Mouse (Mus musculus): ENCODE results near the gene Gtf2f1.
"Not testable (repeated sequence)": the region's sequence is repeated elsewhere in the genome, so short reads cannot be mapped to it uniquely, and the experiment has no call there.

The Gtf2f1 gene

GRCm38 (mm10) chr17:57011236-57012141, at the start of gene Gtf2f1, which contains the start of gene Gm17949:
Gene Gtf2f1 (minus strand): TSS chr17:57011288.
Gene Gm17949 (plus strand): TSS chr17:57011469.
- in situ Hi-C loops (cut with MboI): no loop called here

DNA sequence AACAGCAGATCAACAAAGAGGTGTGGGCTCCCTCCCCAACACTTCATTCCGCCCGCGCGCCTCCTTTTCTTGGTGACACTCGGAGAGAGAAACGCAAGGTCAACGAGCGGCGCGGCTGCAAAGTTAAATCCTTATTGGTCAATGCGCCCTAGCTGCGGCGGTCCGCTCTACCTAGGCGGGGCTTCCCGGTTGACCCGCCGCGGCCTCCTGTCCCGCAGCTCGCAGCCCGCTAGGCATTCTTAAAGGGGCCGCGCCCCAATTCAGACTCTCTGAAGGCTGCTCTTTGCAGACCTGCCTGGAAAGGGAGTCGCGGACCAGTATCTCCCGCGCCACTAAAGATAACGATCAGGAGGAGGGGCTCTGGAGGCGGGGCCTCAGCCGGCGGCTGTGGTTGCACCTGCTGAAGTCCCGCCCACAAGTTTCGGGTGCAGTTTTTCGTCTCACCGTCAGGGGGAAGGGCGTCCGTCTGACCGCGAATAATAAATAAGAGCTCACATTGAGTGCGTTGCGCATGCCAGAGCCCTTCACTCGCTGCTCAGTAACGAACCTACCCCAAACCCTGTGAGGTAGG, 49.2 kb upstream of the Gtf2f1 start:
- in situ Hi-C loops (cut with MboI): no loop called here

- in situ Hi-C loops (cut with MboI): no loop called here
Observed at GRCm38 (mm10) chr17:57059486-57059977, 48.4 kb upstream of the Gtf2f1 start, which contains the start of gene Slc25a23. Gene Slc25a23 (minus strand): TSS chr17:57059863.

DNA sequence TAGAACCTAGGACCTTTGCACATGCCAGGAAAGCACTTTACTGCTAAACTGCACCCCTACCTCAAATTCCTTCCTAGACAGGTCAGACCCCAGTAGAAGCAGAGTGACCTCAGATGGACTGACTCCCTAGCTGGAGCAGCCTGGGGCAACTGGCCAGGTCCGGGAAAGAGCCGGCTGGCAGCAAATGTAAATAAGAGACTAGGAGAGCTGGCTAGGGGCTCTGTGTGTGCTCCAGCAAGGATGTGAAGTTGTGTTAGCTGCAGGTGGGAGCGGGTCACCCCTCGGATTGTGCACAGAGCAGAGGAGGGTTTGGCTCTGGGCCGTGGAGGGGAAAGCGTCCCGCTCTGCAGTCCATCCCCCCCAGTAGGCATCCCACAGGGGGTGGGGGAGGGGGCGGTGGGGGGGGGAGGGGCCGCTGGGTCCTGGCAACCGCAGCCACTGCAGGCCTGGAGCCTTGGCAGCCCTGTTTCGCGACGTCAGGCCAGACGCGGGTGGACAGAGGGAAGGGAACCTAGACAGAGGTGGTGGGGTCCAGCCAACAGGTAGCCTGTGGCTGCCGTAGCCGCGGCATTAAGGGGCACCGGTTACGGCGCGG, 47.9 kb upstream of the Gtf2f1 start, which contains the start of gene Crb3:
TSS of gene Crb3 (plus strand) at position 215 of the 595 bp plus-strand sequence.
- in situ Hi-C loops (cut with MboI): no loop called here

GRCm38 (mm10) chr17:57056246-57056645, 45.2 kb upstream of the Gtf2f1 start:
- in situ Hi-C loops (cut with MboI): no loop called here

DNA sequence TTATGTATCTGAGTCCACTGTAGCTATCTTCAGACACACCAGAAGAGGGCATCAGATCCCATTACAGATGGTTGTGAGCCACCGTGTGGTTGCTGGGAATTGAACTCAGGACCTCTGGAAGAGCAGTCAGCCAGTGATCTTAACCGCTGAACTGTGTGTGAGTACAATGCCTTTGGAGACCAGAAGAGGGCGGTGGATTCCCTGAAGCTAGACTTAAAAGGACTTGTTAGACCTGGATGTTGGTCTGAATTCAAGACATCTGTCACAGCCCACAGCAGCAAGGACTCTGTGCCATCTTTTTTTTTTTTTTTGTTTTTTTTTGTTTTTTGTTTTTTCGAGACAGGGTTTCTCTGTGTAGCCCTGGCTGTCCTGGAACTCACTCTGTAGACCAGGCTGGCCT, 40.6 kb upstream of the Gtf2f1 start:
- in situ Hi-C loops (cut with MboI): not testable (repeated sequence)

GRCm38 (mm10) chr17:57048816-57049215, 37.7 kb upstream of the Gtf2f1 start:
- in situ Hi-C loops (cut with MboI): no loop called here

- in situ Hi-C loops (cut with MboI): no loop called here
Observed at GRCm38 (mm10) chr17:57047406-57047805, 36.3 kb upstream of the Gtf2f1 start.

DNA sequence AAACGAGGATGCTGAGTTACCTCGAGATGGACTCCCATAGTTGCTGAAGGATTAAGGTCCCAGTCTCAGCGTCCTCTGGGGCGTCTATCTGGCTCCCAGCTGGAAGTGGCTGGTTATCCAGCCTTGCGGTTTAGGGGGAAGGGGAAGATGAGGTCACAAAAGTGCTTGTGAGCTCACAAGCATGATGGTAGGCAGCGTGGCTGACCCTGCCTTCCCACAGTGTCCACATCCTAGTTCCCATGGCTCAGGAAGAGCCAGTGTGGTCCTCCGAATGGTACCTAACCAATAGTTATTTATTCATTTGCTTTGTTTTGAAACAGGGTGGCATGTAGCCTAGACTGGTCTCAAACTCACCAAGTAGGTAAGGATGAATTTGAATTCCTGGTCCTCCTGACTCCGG, 30.5 kb upstream of the Gtf2f1 start, which contains the start of gene Slc25a41:
TSS of gene Slc25a41 (minus strand) at position 101 of the 400 bp plus-strand sequence.
- in situ Hi-C loops (cut with MboI): no loop called here

GRCm38 (mm10) chr17:57038978-57039377, 27.9 kb upstream of the Gtf2f1 start:
- in situ Hi-C loops (cut with MboI): no loop called here

GRCm38 (mm10) chr17:57032854-57033253, 21.8 kb upstream of the Gtf2f1 start:
- in situ Hi-C loops (cut with MboI): no loop called here

- in situ Hi-C loops (cut with MboI): no loop called here
Observed at GRCm38 (mm10) chr17:57031661-57032420, 20.8 kb upstream of the Gtf2f1 start.

- in situ Hi-C loops (cut with MboI): no loop called here
Observed at GRCm38 (mm10) chr17:57030931-57031660, 20.0 kb upstream of the Gtf2f1 start, which contains the start of gene Khsrp. Gene Khsrp (minus strand): TSS chr17:57031522.

DNA sequence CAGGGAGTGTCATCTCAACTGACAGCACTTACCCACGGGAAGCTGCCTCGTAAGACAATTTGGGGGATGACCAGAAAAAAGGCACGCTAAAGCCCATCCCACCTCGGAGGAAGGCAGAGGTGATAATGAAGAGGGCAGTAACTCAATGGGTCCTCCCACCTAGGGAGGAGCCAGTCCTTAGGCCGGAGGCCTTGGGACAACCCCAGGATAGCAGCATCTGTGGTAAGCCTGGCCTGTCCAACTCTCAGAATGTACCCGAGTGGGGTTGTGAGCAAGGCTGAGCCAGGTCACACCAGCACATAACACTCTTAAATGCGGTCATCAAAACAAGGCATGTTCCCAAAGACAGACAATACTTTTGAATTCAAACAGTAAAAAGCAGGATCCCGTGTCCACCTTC, 18.6 kb upstream of the Gtf2f1 start:
- in situ Hi-C loops (cut with MboI): no loop called here

GRCm38 (mm10) chr17:57027471-57027870, 16.4 kb upstream of the Gtf2f1 start:
- in situ Hi-C loops (cut with MboI): no loop called here

GRCm38 (mm10) chr17:57020960-57021359, 9.9 kb upstream of the Gtf2f1 start:
- in situ Hi-C loops (cut with MboI): no loop called here

- in situ Hi-C loops (cut with MboI): no loop called here
Observed at GRCm38 (mm10) chr17:57019693-57020092, 8.6 kb upstream of the Gtf2f1 start.

GRCm38 (mm10) chr17:57012245-57012795, 1.2 kb upstream of the Gtf2f1 start:
- in situ Hi-C loops (cut with MboI): no loop called here

DNA sequence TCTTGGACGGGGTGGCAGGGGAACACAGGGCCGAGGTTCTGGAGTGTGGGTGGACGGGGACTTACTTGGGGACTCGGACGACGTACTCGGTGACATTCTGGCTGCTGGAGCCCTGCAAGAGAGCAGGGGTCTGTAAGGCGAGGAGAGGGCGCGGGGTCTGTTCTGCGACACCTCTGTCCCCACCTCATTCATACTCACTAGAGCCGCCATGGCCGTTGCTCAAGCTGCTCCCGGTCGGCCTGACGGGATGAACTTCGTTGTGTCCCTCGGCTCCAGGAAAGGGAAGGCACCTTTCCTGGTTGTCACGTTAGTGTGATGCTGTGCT, 215 bp downstream of the Gtf2f1 start:
- in situ Hi-C loops (cut with MboI): no loop called here

DNA sequence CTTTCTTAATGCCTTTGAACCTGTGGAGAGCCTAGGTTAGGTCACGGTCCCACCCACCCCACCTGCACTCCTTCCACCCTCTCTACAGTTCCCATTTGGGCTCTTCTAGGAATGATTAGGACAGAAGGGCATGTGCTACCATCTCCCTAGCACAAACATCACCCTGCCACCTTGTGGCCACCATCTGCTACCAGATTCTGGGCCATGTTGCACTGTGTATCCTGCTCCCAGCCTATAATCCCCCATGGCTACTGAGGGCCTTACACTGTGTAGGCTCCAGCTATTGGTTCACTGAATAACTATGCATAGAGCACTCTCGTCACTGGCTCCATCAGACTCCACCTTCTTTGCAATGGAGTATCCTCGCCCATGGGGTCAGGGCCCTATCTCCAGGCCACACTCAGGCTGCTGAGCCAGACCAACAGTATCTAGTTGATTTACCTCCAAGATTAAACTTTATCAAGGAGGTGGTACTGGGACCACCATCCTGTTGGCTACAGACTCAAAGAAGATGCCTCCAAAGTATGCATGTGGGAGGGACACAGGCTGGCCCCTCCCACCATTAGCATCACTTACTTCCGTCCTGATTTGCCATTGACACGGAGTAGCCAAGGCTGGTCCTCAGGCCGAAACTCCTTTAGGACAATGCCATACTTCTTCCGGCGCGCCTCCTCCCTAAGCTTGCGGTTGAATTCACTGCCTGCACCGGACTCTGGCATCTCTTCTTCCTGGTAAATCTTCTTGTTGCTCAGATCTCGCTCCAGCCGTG, 3.8 kb downstream of the Gtf2f1 start:
- in situ Hi-C loops (cut with MboI): no loop called here

Data from mature B cell (primary cell).